10 mouse cellular contexts compared by ENCODE assay signal in genomic region chr12:82121947-82122346, GRCm38 (mm10). TPM values are rescaled to one million over a fixed set of nuclear protein-coding genes. Genes with fewer than 3 reads are reported as not detected.
A peak's percentile ranks its signal among the peaks of the same experiment; 100 is the strongest.
DNase-seq lines count a peak whose midpoint lies in the region; ATAC-seq and TF ChIP-seq lines count a peak whose summit lies in the region.
"Had no signal": no experiment of that assay in that cellular context is flagged by ENCODE, and none has a peak within 500 bp of the region (broad histone marks: within the 10 kb centered on the region; RNA-seq: fewer than 3 reads in every experiment).

No protein-coding gene starts in this region.

- DNase-seq in gastrocnemius, adult 2 months = no peak
- no peak for DNase-seq in gastrocnemius, postnatal 36 days
- DNase-seq in lung, embryonic 14.5 days = peak; percentile 59
- no peak for DNase-seq in lung, adult 2 months
- DNase-seq in kidney, postnatal 10 days = peak; percentile 45
- no peak for DNase-seq in spleen, adult 18-20 months
- DNase-seq: retina, postnatal 1 day had no signal

- peaks cover 6% of the 10 kb centered on the region for H3K4me1 ChIP-seq in lung, embryonic 14.5 days (ENCODE audit: insufficient read depth)
- H3K4me1 ChIP-seq in lung, adult 2 months (ENCODE audit: control insufficient read depth, insufficient read depth, low read length) = peaks cover 3% of the 10 kb centered on the region; the same call in 1 of the 2 replicates
- H3K4me1 ChIP-seq in small intestine, adult 2 months (ENCODE audit: control insufficient read depth, insufficient read depth, insufficient read length, low read length) = peaks cover 10% of the 10 kb centered on the region; the same call in 1 of the 2 replicates

- no peak for TF ChIP-seq CTCF in gastrocnemius, adult 2 months (IDR thresholded peaks at IDR 0.05)
- TF ChIP-seq CTCF in lung, embryonic 14.5 days (IDR thresholded peaks at IDR 0.05; ENCODE audit: low read depth) = no peak
- no peak for TF ChIP-seq CTCF in lung, adult 2 months (IDR thresholded peaks at IDR 0.05; ENCODE audit: insufficient read depth, low read length)
- TF ChIP-seq CTCF in small intestine, adult 2 months (IDR thresholded peaks at IDR 0.05; ENCODE audit: extremely low read depth, insufficient read length, insufficient replicate concordance, low read depth, low read length) = no peak

- peak overlapping the region; percentile 48 for H3K4me3 ChIP-seq in gastrocnemius, adult 2 months
- H3K4me3 ChIP-seq in lung, embryonic 14.5 days (ENCODE audit: low read depth, low read length) = no peak overlapping the region
- H3K4me3 ChIP-seq in lung, adult 2 months (replicated peaks; ENCODE audit: extremely low read depth, low read depth, low read length) = no peak overlapping the region
- H3K4me3 ChIP-seq in small intestine, adult 2 months (ENCODE audit: low read depth, low read length) = no peak overlapping the region
- H3K4me3 ChIP-seq: liver, embryonic 12.5 days had no signal

- no peaks in the 10 kb centered on the region for H3K27me3 ChIP-seq in lung, embryonic 14.5 days (ENCODE audit: insufficient read depth, low read length)
- H3K27me3 ChIP-seq in small intestine, adult 2 months (ENCODE audit: control insufficient read depth, insufficient read depth, low read length) = no peaks in the 10 kb centered on the region

- H3K9ac ChIP-seq in lung, embryonic 14.5 days = 0 out of 2 replicates have a peak overlapping the region, but pooled peaks have one; percentile 2
- H3K9ac ChIP-seq: liver, embryonic 12.5 days had no signal

- no peaks in the 10 kb centered on the region for H3K9me3 ChIP-seq in lung, embryonic 14.5 days (ENCODE audit: low read depth, low read length)
- H3K9me3 ChIP-seq: liver, embryonic 12.5 days had no signal

- H3K36me3 ChIP-seq in lung, embryonic 14.5 days (ENCODE audit: insufficient read depth) = no peaks in the 10 kb centered on the region
- no peaks in the 10 kb centered on the region for H3K36me3 ChIP-seq in small intestine, adult 2 months (ENCODE audit: control insufficient read depth, insufficient read depth, low read length)
- H3K36me3 ChIP-seq: liver, embryonic 12.5 days had no signal

- peak overlapping the region; percentile 81 for H3K27ac ChIP-seq in gastrocnemius, adult 2 months
- H3K27ac ChIP-seq in lung, embryonic 14.5 days (ENCODE audit: low read depth) = peak overlapping the region; percentile 49
- peak overlapping the region; percentile 42 for H3K27ac ChIP-seq in small intestine, adult 2 months (ENCODE audit: insufficient read depth, low read depth, low read length)
- H3K27ac ChIP-seq: liver, embryonic 12.5 days had no signal

- no peak for TF ChIP-seq POLR2A in lung, adult 2 months (IDR thresholded peaks at IDR 0.05; ENCODE audit: borderline replicate concordance, extremely low read depth, low read depth, low read length)
- TF ChIP-seq POLR2A in small intestine, adult 2 months (IDR thresholded peaks at IDR 0.05; ENCODE audit: low read depth, low read length) = no peak

- intact Hi-C loops in gastrocnemius, adult 2 months (cut with DNase I) = no loop called here
- intact Hi-C loops in gastrocnemius, postnatal 36 days (cut with DNase I) = loop anchor here (5.0 kb wide), 1 partner anchor 45 kb away; the partner anchor contains the start of gene Sipa1l1

- ATAC-seq in lung, embryonic 14.5 days (ENCODE audit: insufficient read depth) = 0 out of 2 replicates have a peak, but pooled peaks have one; percentile 26
- no peak for ATAC-seq in erythroblast, adult 5-6 weeks (replicated peaks; ENCODE audit: low FRiP score, poor library complexity, severe bottlenecking)
- ATAC-seq: liver, embryonic 12.5 days had no signal

- H3K4me2 ChIP-seq in lung, embryonic 14.5 days = peak overlapping the region; percentile 51

- 39% methylated on average over 10 of the region's 10 CpGs for WGBS in lung, embryonic 14.5 days
- 30% methylated on average over 10 of the region's 10 CpGs for WGBS in lung, adult 2 months
- 19% methylated on average over 10 of the region's 10 CpGs for WGBS in small intestine, adult 2 months

RNA-seq across cellular contexts. Expression of gene Sipa1l1, which starts 47.2 kb away (rescaled TPM):
- 10 to 100 TPM in 1 of 2 experiments, 1 to 10 TPM in 1; 7.4 to 10.6 TPM for total RNA-seq in gastrocnemius, adult 2 months (2021)
- 1 to 10 TPM; 7.7 to 8.0 TPM for total RNA-seq in gastrocnemius, postnatal 36 days (2021)
- 30.5 and 30.8 TPM in 2 replicates for polyA plus RNA-seq in lung, embryonic 14.5 days (2014; fragmentation: Nextera tagmentation; extraction: Ambion mirVana)
- polyA plus RNA-seq in lung, adult 2 months (2012; rRNA removed) = 25.3 and 26.9 TPM in 2 replicates
- polyA plus RNA-seq in small intestine, adult 2 months (2012; rRNA removed) = 7.0 and 13.4 TPM in 2 replicates
- total RNA-seq in erythroblast, adult 5-6 weeks (2015; ENCODE audit: low replicate concordance) = 5.2 and 5.4 TPM in 2 replicates
- 4.3 and 6.5 TPM in 2 replicates for total RNA-seq in erythroblast, adult 5-6 weeks (2017; ENCODE audit: low replicate concordance)

Comparison
In these comparisons a context has a peak if more than half of its experiments do, and no peak if none do; other contexts are left out.
1. DNase-seq: peak in lung, embryonic 14.5 days (single experiment) and kidney, postnatal 10 days (single experiment); none in gastrocnemius, adult 2 months (single experiment), gastrocnemius, postnatal 36 days (0 of 2), lung, adult 2 months (single experiment) and spleen, adult 18-20 months (0 of 2).
2. Peak in every context shown above with its lines, with median percentiles within 50 percentile points of each other: H3K27ac ChIP-seq.